ENCODE assay signal across 9 mouse cellular contexts in genomic region chr15:81742368-81742767, GRCm38 (mm10). TPM values are rescaled to one million over a fixed set of nuclear protein-coding genes. Genes with fewer than 3 reads are reported as not detected.
DNase-seq lines count a peak whose midpoint lies in the region; ATAC-seq and TF ChIP-seq lines count a peak whose summit lies in the region.
"Not testable (repeated sequence)": the region's sequence is repeated elsewhere in the genome, so short reads cannot be mapped to it uniquely, and the experiment has no call there.
"Had no signal": no experiment of that assay in that cellular context is flagged by ENCODE, and none has a peak within 500 bp of the region (broad histone marks: within the 10 kb centered on the region; RNA-seq: fewer than 3 reads in every experiment).

No protein-coding gene starts in this region.

- not testable (repeated sequence) for ATAC-seq in lung, postnatal 0 days

- H3K36me3 ChIP-seq in heart, adult 2 months (ENCODE audit: control insufficient read depth, insufficient read depth, low read length); lung, postnatal 0 days (ENCODE audit: insufficient read depth, low read length): not testable (repeated sequence)

- DNase-seq in CD4-positive helper T cell, adult 2 months (ENCODE audit: low read depth, low spot score), result peak; percentile 25
- DNase-seq in ES-CJ7 (ENCODE audit: low read depth, low spot score) (peak; percentile 52), R1 (ENCODE audit: low read depth, low spot score) (peak; percentile 75)
- DNase-seq in heart, adult 2 months; layer of hippocampus, adult 2 months (ENCODE audit: low spot score in 2 of 2); lung, postnatal 0 days (ENCODE audit: low spot score): not testable (repeated sequence)
- peak; percentile 10 for DNase-seq in thymus, postnatal 0 days (ENCODE audit: low spot score)

- TF ChIP-seq CTCF in heart, adult 2 months (IDR thresholded peaks at IDR 0.05), result peak; percentile 28
- peak; percentile 43 for TF ChIP-seq CTCF in layer of hippocampus, adult 2 months (conservative IDR thresholded peaks at IDR 0.05)
- TF ChIP-seq CTCF in lung, postnatal 0 days (IDR thresholded peaks at IDR 0.05), result peak; percentile 36

- WGBS in heart, adult 2 months, result 37% methylated on average over 2 of the region's 2 CpGs
- WGBS in lung, postnatal 0 days, result 10% methylated on average over 1 of the region's 2 CpGs

- not testable (repeated sequence) for TF ChIP-seq EP300 in heart, adult 2 months (IDR thresholded peaks at IDR 0.05; ENCODE audit: insufficient read depth, low read depth, low read length); lung, postnatal 0 days (IDR thresholded peaks at IDR 0.05)

- H3K4me2 ChIP-seq in lung, postnatal 0 days (replicated peaks; ENCODE audit: low read depth, low read length), result not testable (repeated sequence)

- not testable (repeated sequence) for H3K27ac ChIP-seq in heart, adult 2 months; layer of hippocampus, adult 2 months; lung, postnatal 0 days (ENCODE audit: low read length)

- not testable (repeated sequence) for H3K4me1 ChIP-seq in heart, adult 2 months (ENCODE audit: control insufficient read depth, insufficient read depth, low read length); lung, postnatal 0 days (ENCODE audit: insufficient read depth, low read depth, low read length)

- not testable (repeated sequence) for H3K79me2 ChIP-seq in heart, adult 2 months (replicated peaks; ENCODE audit: control insufficient read depth, insufficient read depth, low read length)

- not testable (repeated sequence) for TF ChIP-seq POLR2A in heart, adult 2 months (IDR thresholded peaks at IDR 0.05; ENCODE audit: insufficient read depth, low read depth, low read length)

- H3K27me3 ChIP-seq in heart, adult 2 months (ENCODE audit: control insufficient read depth, insufficient read depth, low read length); lung, postnatal 0 days (replicated peaks; ENCODE audit: insufficient read depth, low read length): not testable (repeated sequence)

- H3K9me3 ChIP-seq in lung, postnatal 0 days (ENCODE audit: low read length), result not testable (repeated sequence)

- H3K4me3 ChIP-seq in heart, adult 2 months; layer of hippocampus, adult 2 months; lung, postnatal 0 days (ENCODE audit: low read depth, low read length): not testable (repeated sequence)

- intact Hi-C loops in heart, adult 2 months (cut with DNase I), result not testable (repeated sequence)

- not testable (repeated sequence) for H3K9ac ChIP-seq in heart, adult 2 months (ENCODE audit: low read depth, low read length); lung, postnatal 0 days (replicated peaks; ENCODE audit: low read depth)

RNA-seq across cellular contexts. Expression of gene Zc3h7b, which starts 2.5 kb away (rescaled TPM):
- total RNA-seq in heart, adult 2 months (2021), result 10 to 100 TPM; 65.5 to 74.9 TPM
- 30.9 and 35.9 TPM in 2 replicates for polyA plus RNA-seq in heart, adult 2 months (2012; rRNA removed)
- total RNA-seq in layer of hippocampus, adult 2 months (2021), result 100 to 1,000 TPM; 140 to 145 TPM
- 13.8 and 13.9 TPM in 2 replicates for polyA plus RNA-seq in lung, postnatal 0 days (2015; fragmentation: Nextera tagmentation; extraction: Ambion mirVana)
- polyA plus RNA-seq in thymus, postnatal 0 days (2015; fragmentation: Nextera tagmentation; extraction: Ambion mirVana), result 14.5 and 17.6 TPM in 2 replicates

RNA-seq across cellular contexts. Expression of gene Rangap1, which starts 3.0 kb away (rescaled TPM):
- total RNA-seq in heart, adult 2 months (2021), result 10 to 100 TPM; 25.7 to 27.3 TPM
- 14.1 and 19.1 TPM in 2 replicates for polyA plus RNA-seq in heart, adult 2 months (2012; rRNA removed)
- total RNA-seq in layer of hippocampus, adult 2 months (2021), result 100 to 1,000 TPM; 149 to 162 TPM
- polyA plus RNA-seq in lung, postnatal 0 days (2015; fragmentation: Nextera tagmentation; extraction: Ambion mirVana), result 17.9 and 24.6 TPM in 2 replicates
- polyA plus RNA-seq in thymus, postnatal 0 days (2015; fragmentation: Nextera tagmentation; extraction: Ambion mirVana), result 67.1 and 71.0 TPM in 2 replicates

RNA-seq across cellular contexts. Expression of gene Chadl, which starts 45.3 kb away (rescaled TPM):
- total RNA-seq in heart, adult 2 months (2021), result 1 to 10 TPM; 1.6 to 1.7 TPM
- 1.6 and 2.8 TPM in 2 replicates for polyA plus RNA-seq in heart, adult 2 months (2012; rRNA removed)
- 10 to 100 TPM; 11.7 to 12.3 TPM for total RNA-seq in layer of hippocampus, adult 2 months (2021)
- 2.6 and 2.7 TPM in 2 replicates for polyA plus RNA-seq in lung, postnatal 0 days (2015; fragmentation: Nextera tagmentation; extraction: Ambion mirVana)
- 0.31 and 0.64 TPM in 2 replicates for polyA plus RNA-seq in thymus, postnatal 0 days (2015; fragmentation: Nextera tagmentation; extraction: Ambion mirVana)
- total RNA-seq: granulocyte monocyte progenitor cell, adult 5-6 weeks had no signal
- polyA plus RNA-seq: G1E had no signal

RNA-seq across cellular contexts. Expression of gene Tef, which starts 59.9 kb away (rescaled TPM):
- total RNA-seq in heart, adult 2 months (2021), result 100 to 1,000 TPM in 1 of 2 experiments, 10 to 100 TPM in 1; 46.7 to 127 TPM
- polyA plus RNA-seq in heart, adult 2 months (2012; rRNA removed), result 76.7 and 100 TPM in 2 replicates
- total RNA-seq in layer of hippocampus, adult 2 months (2021), result 100 to 1,000 TPM; 273 to 304 TPM
- polyA plus RNA-seq in lung, postnatal 0 days (2015; fragmentation: Nextera tagmentation; extraction: Ambion mirVana), result 38.6 and 44.0 TPM in 2 replicates
- 12.3 and 14.8 TPM in 2 replicates for polyA plus RNA-seq in thymus, postnatal 0 days (2015; fragmentation: Nextera tagmentation; extraction: Ambion mirVana)
